Mouse (Mus musculus) testis, adult 2 months (tissue): ENCODE results near the gene Epas1. TPM values are rescaled to one million over a fixed set of nuclear protein-coding genes. Genes with fewer than 3 reads are reported as not detected.

Source experiments
- H3K27ac ChIP-seq: fragments of 200-500 bp; 2 replicates; pipeline ENCODE4 v1.5.1; 2012; ENCODE audit warnings: low read depth, low read length; ENCODE audit not compliant: control insufficient read depth, insufficient read depth
- H3K27me3 ChIP-seq: fragments of 200-500 bp; 2 replicates; pipeline ENCODE4 v1.6.1; 2012; ENCODE audit warnings: mild to moderate bottlenecking, low read length, moderate library complexity; ENCODE audit not compliant: control insufficient read depth, insufficient read depth
- H3K36me3 ChIP-seq: fragments of 200-500 bp; 2 replicates; pipeline ENCODE4 v1.6.1; 2012; ENCODE audit warnings: mild to moderate bottlenecking, low read length; ENCODE audit not compliant: control insufficient read depth, insufficient read depth
- H3K4me1 ChIP-seq: fragments of 200-500 bp; 2 replicates; pipeline ENCODE4 v1.6.1; 2012; ENCODE audit warnings: low read length; ENCODE audit not compliant: control insufficient read depth, insufficient read depth
- H3K4me3 ChIP-seq: fragments of 200-500 bp; 2 replicates; pipeline ENCODE4 v1.5.1; 2012; ENCODE audit warnings: low read depth, mild to moderate bottlenecking, low read length, moderate library complexity, mixed read lengths; ENCODE audit not compliant: control insufficient read depth
- CTCF ChIP-seq: fragments of 200-500 bp; IDR thresholded peaks from 2 replicates; pipeline ENCODE4 v1.5.1; 2012; ENCODE audit warnings: low read depth, mild to moderate bottlenecking, inconsistent platforms, low read length, moderate library complexity; ENCODE audit not compliant: control insufficient read depth, insufficient read depth, insufficient replicate concordance
- POLR2A ChIP-seq: fragments of 200-500 bp; IDR thresholded peaks from 2 replicates; pipeline ENCODE4 v1.6.1; 2012; ENCODE audit warnings: low read depth, mild to moderate bottlenecking, inconsistent platforms, low read length, moderate library complexity; ENCODE audit not compliant: control insufficient read depth
- polyA plus RNA-seq: library from polyadenylated mRNA; depleted of rRNA; stranded (reverse); fragments of >200 nt; gene quantifications from 2 replicates; pipeline ENCODE4 v1.2.3, GENCODE M21; 2012

Epas1 gene
- polyA plus RNA-seq, 1 experiment, result 15.9 TPM

GRCm38 (mm10) chr17:86755581-86756195, 2.2 kb downstream of the Epas1 start:
- H3K27ac ChIP-seq, result no peak overlapping the region
- peaks cover 21% of the 10 kb centered on the region for H3K4me1 ChIP-seq
- H3K27me3 ChIP-seq, result peaks cover 2% of the 10 kb centered on the region; the same call in 1 of the 2 replicates
- H3K4me3 ChIP-seq, result peak overlapping the region; percentile 83
- TF ChIP-seq CTCF (no peak), POLR2A (no peak)
- H3K36me3 ChIP-seq, result no peaks in the 10 kb centered on the region

GRCm38 (mm10) chr17:86757621-86758020, 4.1 kb downstream of the Epas1 start:
- no peak overlapping the region for H3K4me3 ChIP-seq
- no peak for TF ChIP-seq CTCF
- no peak for TF ChIP-seq POLR2A
- no peak overlapping the region for H3K27ac ChIP-seq
- H3K4me1 ChIP-seq, result peaks cover 19% of the 10 kb centered on the region
- peaks cover 2% of the 10 kb centered on the region; the same call in 1 of the 2 replicates for H3K27me3 ChIP-seq
- no peaks in the 10 kb centered on the region for H3K36me3 ChIP-seq

GRCm38 (mm10) chr17:86761859-86762258, 8.4 kb downstream of the Epas1 start:
- TF ChIP-seq CTCF (no peak), POLR2A (no peak)
- Histone ChIP-seq H3K36me3 (no peaks in the 10 kb centered on the region), H3K4me1 (no peaks in the 10 kb centered on the region), H3K4me3 (no peak overlapping the region), H3K27me3 (no peaks in the 10 kb centered on the region), H3K27ac (no peak overlapping the region)

GRCm38 (mm10) chr17:86762479-86763242, 9.2 kb downstream of the Epas1 start:
- H3K27ac ChIP-seq, result no peak overlapping the region
- H3K27me3 ChIP-seq, result no peaks in the 10 kb centered on the region
- H3K4me1 ChIP-seq, result no peaks in the 10 kb centered on the region

GRCm38 (mm10) chr17:86765762-86766404, 12.4 kb downstream of the Epas1 start:
- H3K4me3 ChIP-seq, result no peak overlapping the region
- no peaks in the 10 kb centered on the region for H3K27me3 ChIP-seq
- H3K4me1 ChIP-seq, result no peaks in the 10 kb centered on the region
- TF ChIP-seq POLR2A (no peak), CTCF (no peak)
- H3K36me3 ChIP-seq, result no peaks in the 10 kb centered on the region
- no peak overlapping the region for H3K27ac ChIP-seq

More at GRCm38 (mm10) chr17:86762479-86763242, 9.2 kb downstream of the Epas1 start:
- no peak for TF ChIP-seq CTCF
- TF ChIP-seq POLR2A, result no peak
- H3K36me3 ChIP-seq, result no peaks in the 10 kb centered on the region
- H3K4me3 ChIP-seq, result no peak overlapping the region

- Histone ChIP-seq H3K27me3 (no peaks in the 10 kb centered on the region), H3K4me3 (no peak overlapping the region), H3K4me1 (no peaks in the 10 kb centered on the region), H3K27ac (no peak overlapping the region), H3K36me3 (no peaks in the 10 kb centered on the region)
- TF ChIP-seq CTCF (no peak), POLR2A (no peak)
Observed at GRCm38 (mm10) chr17:86766412-86766811, 12.9 kb downstream of the Epas1 start.

- Histone ChIP-seq H3K4me3 (no peak overlapping the region), H3K27me3 (no peaks in the 10 kb centered on the region), H3K4me1 (no peaks in the 10 kb centered on the region), H3K36me3 (no peaks in the 10 kb centered on the region), H3K27ac (no peak overlapping the region)
- TF ChIP-seq POLR2A (no peak), CTCF (no peak)
Observed at GRCm38 (mm10) chr17:86768596-86768995, 15.1 kb downstream of the Epas1 start.
